26 mouse cellular contexts compared by ENCODE assay signal in the genomic region with DNA sequence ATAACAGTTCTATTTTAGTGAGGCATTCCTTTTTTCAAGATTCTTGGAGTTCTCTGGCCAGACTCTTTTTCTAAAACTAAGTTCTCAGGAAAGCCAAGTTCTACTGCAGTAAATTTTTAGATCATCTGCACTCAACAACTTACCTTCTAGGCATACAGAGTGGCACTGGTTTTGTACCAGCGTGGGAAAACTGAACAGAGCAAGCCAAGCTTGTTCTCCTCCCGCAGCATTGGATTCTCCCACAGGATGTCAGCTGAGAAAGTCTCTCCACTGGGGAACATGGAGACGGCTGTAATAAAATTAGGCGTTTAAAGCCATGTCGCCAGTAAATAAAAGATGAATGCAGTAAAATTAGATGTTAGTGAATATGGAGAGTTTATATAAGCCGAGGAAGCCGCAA.
A peak's percentile ranks its signal among the peaks of the same experiment; 100 is the strongest.
DNase-seq lines count a peak whose midpoint lies in the region; ATAC-seq and TF ChIP-seq lines count a peak whose summit lies in the region.
"Had no signal": no experiment of that assay in that cellular context is flagged by ENCODE, and none has a peak within 500 bp of the region (broad histone marks: within the 10 kb centered on the region; RNA-seq: fewer than 3 reads in every experiment).

No protein-coding gene starts in this region.

- intact Hi-C loops in gastrocnemius, adult 2 months (cut with DNase I), result no loop called here
- intact Hi-C loops in left cerebral cortex, postnatal 36 days (cut with DNase I), result no loop called here

- TF ChIP-seq CTCF in gastrocnemius, adult 2 months (IDR thresholded peaks at IDR 0.05), result no peak

- no peak overlapping the region for H3K4me3 ChIP-seq in gastrocnemius, adult 2 months
- H3K4me3 ChIP-seq in neural tube, embryonic 15.5 days (replicated peaks), result no peak overlapping the region
- H3K4me3 ChIP-seq: embryonic facial prominence, embryonic 13.5 days; erythroblast, embryonic 14.5 days; forebrain, embryonic 12.5 days; heart, embryonic 15.5 days; hindbrain, embryonic 13.5 days; limb, embryonic 15.5 days; liver, embryonic 15.5 days; midbrain, embryonic 12.5 days had no signal

- H3K4me2 ChIP-seq in neural tube, embryonic 15.5 days, result peak overlapping the region; percentile 22; the same call in 1 of the 2 replicates
- H3K4me2 ChIP-seq: embryonic facial prominence, embryonic 13.5 days; forebrain, embryonic 12.5 days; heart, embryonic 15.5 days; hindbrain, embryonic 13.5 days; limb, embryonic 15.5 days; liver, embryonic 15.5 days; midbrain, embryonic 12.5 days had no signal

- peak overlapping the region; percentile 41; the same call in 1 of the 2 replicates for H3K27ac ChIP-seq in gastrocnemius, adult 2 months
- H3K27ac ChIP-seq in neural tube, embryonic 15.5 days (replicated peaks), result no peak overlapping the region
- H3K27ac ChIP-seq: embryonic facial prominence, embryonic 13.5 days; forebrain, embryonic 12.5 days; heart, embryonic 15.5 days; hindbrain, embryonic 13.5 days; limb, embryonic 15.5 days; liver, embryonic 15.5 days; midbrain, embryonic 12.5 days had no signal

- no peaks in the 10 kb centered on the region for H3K27me3 ChIP-seq in neural tube, embryonic 15.5 days (replicated peaks)
- H3K27me3 ChIP-seq: embryonic facial prominence, embryonic 13.5 days; forebrain, embryonic 12.5 days; heart, embryonic 15.5 days; hindbrain, embryonic 13.5 days; limb, embryonic 15.5 days; liver, embryonic 15.5 days; midbrain, embryonic 12.5 days had no signal

- no peak overlapping the region for H3K9ac ChIP-seq in neural tube, embryonic 15.5 days (replicated peaks)
- H3K9ac ChIP-seq: embryonic facial prominence, embryonic 13.5 days; forebrain, embryonic 12.5 days; heart, embryonic 15.5 days; hindbrain, embryonic 13.5 days; limb, embryonic 15.5 days; liver, embryonic 15.5 days; midbrain, embryonic 12.5 days had no signal

- no peaks in the 10 kb centered on the region for H3K36me3 ChIP-seq in neural tube, embryonic 15.5 days
- H3K36me3 ChIP-seq: embryonic facial prominence, embryonic 13.5 days; forebrain, embryonic 12.5 days; heart, embryonic 15.5 days; hindbrain, embryonic 13.5 days; limb, embryonic 15.5 days; liver, embryonic 15.5 days; midbrain, embryonic 12.5 days had no signal

- H3K9me3 ChIP-seq in neural tube, embryonic 15.5 days (replicated peaks), result no peaks in the 10 kb centered on the region
- H3K9me3 ChIP-seq: embryonic facial prominence, embryonic 13.5 days; forebrain, embryonic 12.5 days; heart, embryonic 15.5 days; hindbrain, embryonic 13.5 days; limb, embryonic 15.5 days; liver, embryonic 15.5 days; midbrain, embryonic 12.5 days had no signal

- 44% methylated on average over 7 of the region's 7 CpGs for WGBS in neural tube, embryonic 15.5 days

- no peaks in the 10 kb centered on the region for H3K4me1 ChIP-seq in neural tube, embryonic 15.5 days
- H3K4me1 ChIP-seq: embryonic facial prominence, embryonic 13.5 days; forebrain, embryonic 12.5 days; heart, embryonic 15.5 days; hindbrain, embryonic 13.5 days; limb, embryonic 15.5 days; liver, embryonic 15.5 days; midbrain, embryonic 12.5 days had no signal

- ATAC-seq in neural tube, embryonic 15.5 days (ENCODE audit: low FRiP score), result no peak
- ATAC-seq: CD4-positive, CD25-positive, alpha-beta regulatory T cell, adult 4 months had no signal

- DNase-seq in gastrocnemius, adult 2 months, result no peak
- DNase-seq in gastrocnemius, postnatal 4 days (ENCODE audit: low spot score in 2 of 2), result no peak
- peak; percentile 2 to 4 for DNase-seq in kidney, postnatal 4 days
- DNase-seq in kidney, adult 8-10 months, result no peak
- no peak for DNase-seq in neural tube, embryonic 10.5 days (ENCODE audit: extremely low spot score, low spot score)
- DNase-seq in left cerebral cortex, postnatal 36 days (ENCODE audit: low spot score in 2 of 2), result peak; percentile 5 to 10
- DNase-seq: adrenal gland, postnatal 14 days; cerebellum, adult 8-10 months; cerebellum, postnatal 36 days; embryo, embryonic 11 days; gastrocnemius, postnatal 36 days; heart, postnatal 36 days; kidney, adult 2 months; retina, postnatal 1 day; spleen, adult 18-20 months; thymus, postnatal 14 days had no signal

Comparison
In these comparisons a context has a peak if more than half of its experiments do, and no peak if none do; other contexts are left out.
1. DNase-seq: peak in kidney, postnatal 4 days (2 of 2) and left cerebral cortex, postnatal 36 days (2 of 2); none in gastrocnemius, adult 2 months (single experiment), gastrocnemius, postnatal 4 days (0 of 2), kidney, adult 8-10 months (0 of 2) and neural tube, embryonic 10.5 days (single experiment).